21 mouse cellular contexts compared by ENCODE assay signal in the genomic region with DNA sequence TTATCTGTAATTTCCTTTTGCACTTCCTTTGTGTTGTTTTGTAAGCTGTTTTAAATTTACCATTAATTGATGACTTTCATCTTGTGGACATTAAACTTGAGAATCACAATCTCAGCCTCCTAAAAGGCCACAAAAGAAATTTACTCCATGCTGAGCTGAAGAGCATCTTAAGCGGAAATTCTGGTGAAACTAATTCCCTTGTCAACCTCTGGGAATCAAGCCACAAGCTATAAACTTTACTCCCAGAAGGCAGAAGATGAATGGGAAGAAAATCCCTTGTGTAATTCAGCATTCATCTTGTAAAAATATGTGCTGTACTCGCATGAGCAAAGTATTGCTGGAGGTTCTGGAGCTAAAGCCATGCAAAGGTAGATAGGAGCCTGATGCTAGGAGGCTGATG.
DNase-seq lines count a peak whose midpoint lies in the region; ATAC-seq and TF ChIP-seq lines count a peak whose summit lies in the region.
"Had no signal": no experiment of that assay in that cellular context is flagged by ENCODE, and none has a peak within 500 bp of the region (broad histone marks: within the 10 kb centered on the region; RNA-seq: fewer than 3 reads in every experiment).

No protein-coding gene starts in this region.

- H3K27me3 ChIP-seq in kidney, embryonic 14.5 days (ENCODE audit: control insufficient read depth, insufficient read depth, low read length), result no peaks in the 10 kb centered on the region
- no peaks in the 10 kb centered on the region for H3K27me3 ChIP-seq in limb, embryonic 14.5 days (ENCODE audit: control insufficient read depth, insufficient read depth, low read length)
- no peaks in the 10 kb centered on the region for H3K27me3 ChIP-seq in limb, embryonic 10.5 days (ENCODE audit: low read depth, poor library complexity, severe bottlenecking)
- H3K27me3 ChIP-seq: CH12.LX; embryonic facial prominence, embryonic 15.5 days; heart, embryonic 13.5 days had no signal

- H3K9me3 ChIP-seq in kidney, embryonic 14.5 days (ENCODE audit: control insufficient read depth, low read length), result no peaks in the 10 kb centered on the region
- no peaks in the 10 kb centered on the region for H3K9me3 ChIP-seq in limb, embryonic 14.5 days (ENCODE audit: control insufficient read depth, low read length)
- no peaks in the 10 kb centered on the region for H3K9me3 ChIP-seq in limb, embryonic 10.5 days (replicated peaks)
- H3K9me3 ChIP-seq: embryonic facial prominence, embryonic 15.5 days; forebrain, embryonic 10.5 days; heart, embryonic 13.5 days had no signal

- no peak overlapping the region for H3K9ac ChIP-seq in kidney, embryonic 14.5 days (ENCODE audit: low read depth, low read length)
- H3K9ac ChIP-seq in limb, embryonic 14.5 days (ENCODE audit: low read depth, low read length, severe bottlenecking), result no peak overlapping the region
- H3K9ac ChIP-seq: embryonic facial prominence, embryonic 15.5 days; heart, embryonic 13.5 days had no signal

- DNase-seq in kidney, adult 11 months, result no peak
- DNase-seq in limb, embryonic 14.5 days (ENCODE audit: low spot score), result peak; percentile 38
- DNase-seq in limb, embryonic 10.5 days (ENCODE audit: low spot score), result no peak
- peak; percentile 13 for DNase-seq in adipocyte (ENCODE audit: low spot score)
- no peak for DNase-seq in heart, adult 18-20 months
- DNase-seq: adrenal gland, adult 8-10 months; adrenal gland, postnatal 36 days; cerebellum, adult 11-12 months; cerebellum, adult 9-10 months; cerebellum, postnatal 36 days; gastrocnemius, adult 2 months; gastrocnemius, postnatal 25 days; heart, postnatal 36 days had no signal

- ATAC-seq in kidney, embryonic 14.5 days (ENCODE audit: low FRiP score, low TSS enrichment), result peak; percentile 60; the same call in 1 of the 2 replicates
- ATAC-seq in limb, embryonic 14.5 days (ENCODE audit: low FRiP score, low read depth), result no peak
- ATAC-seq: forebrain, embryonic 14.5 days; hindbrain, embryonic 16.5 days had no signal

- H3K27ac ChIP-seq in kidney, embryonic 14.5 days (ENCODE audit: low read depth, low read length), result 0 out of 2 replicates have a peak overlapping the region, but pooled peaks have one; percentile 6
- H3K27ac ChIP-seq in limb, embryonic 14.5 days (replicated peaks; ENCODE audit: low read depth, low read length), result no peak overlapping the region
- H3K27ac ChIP-seq in limb, embryonic 10.5 days, result no peak overlapping the region
- H3K27ac ChIP-seq: embryonic facial prominence, embryonic 15.5 days; forebrain, embryonic 10.5 days; gastrocnemius, adult 2 months; heart, embryonic 13.5 days had no signal

- TF ChIP-seq POLR2A in limb, embryonic 14.5 days (IDR thresholded peaks at IDR 0.05; ENCODE audit: borderline replicate concordance, extremely low read depth, insufficient read depth, insufficient read length), result no peak

- H3K4me1 ChIP-seq in kidney, embryonic 14.5 days (ENCODE audit: control insufficient read depth, insufficient read depth, low read length), result no peaks in the 10 kb centered on the region
- no peaks in the 10 kb centered on the region for H3K4me1 ChIP-seq in limb, embryonic 14.5 days (ENCODE audit: control insufficient read depth, insufficient read depth, low read length)
- no peaks in the 10 kb centered on the region for H3K4me1 ChIP-seq in limb, embryonic 10.5 days
- H3K4me1 ChIP-seq: embryonic facial prominence, embryonic 15.5 days; forebrain, embryonic 10.5 days; heart, embryonic 13.5 days had no signal

- WGBS in kidney, embryonic 14.5 days, result 46% methylated on average over 2 of the region's 2 CpGs
- WGBS in limb, embryonic 14.5 days, result 33% methylated on average over 2 of the region's 2 CpGs
- 67% methylated on average over 2 of the region's 2 CpGs for WGBS in limb, embryonic 10.5 days

- no peak overlapping the region for H3K4me2 ChIP-seq in kidney, embryonic 14.5 days (replicated peaks; ENCODE audit: low read depth, low read length)
- H3K4me2 ChIP-seq in limb, embryonic 14.5 days (replicated peaks; ENCODE audit: low read depth, low read length, severe bottlenecking), result no peak overlapping the region
- H3K4me2 ChIP-seq: embryonic facial prominence, embryonic 15.5 days; heart, embryonic 13.5 days had no signal

- H3K36me3 ChIP-seq in kidney, embryonic 14.5 days (ENCODE audit: control insufficient read depth, insufficient read depth, low read length), result no peaks in the 10 kb centered on the region
- H3K36me3 ChIP-seq in limb, embryonic 14.5 days (ENCODE audit: control insufficient read depth, insufficient read depth, low read length), result no peaks in the 10 kb centered on the region
- H3K36me3 ChIP-seq in limb, embryonic 10.5 days, result no peaks in the 10 kb centered on the region
- H3K36me3 ChIP-seq: embryonic facial prominence, embryonic 15.5 days; forebrain, embryonic 10.5 days; heart, embryonic 13.5 days had no signal

- no peak overlapping the region for H3K4me3 ChIP-seq in kidney, embryonic 14.5 days (ENCODE audit: low read length)
- H3K4me3 ChIP-seq in limb, embryonic 14.5 days (replicated peaks; ENCODE audit: low read length), result no peak overlapping the region
- no peak overlapping the region for H3K4me3 ChIP-seq in limb, embryonic 10.5 days
- H3K4me3 ChIP-seq: embryonic facial prominence, embryonic 15.5 days; erythroblast, embryonic 14.5 days; forebrain, embryonic 10.5 days; gastrocnemius, adult 2 months; heart, embryonic 13.5 days had no signal

Comparison
In these comparisons a context has a peak if more than half of its experiments do, and no peak if none do; other contexts are left out.
1. DNase-seq: peak in limb, embryonic 14.5 days (single experiment) and adipocyte (single experiment); none in kidney, adult 11 months (single experiment), limb, embryonic 10.5 days (single experiment) and heart, adult 18-20 months (0 of 2).